Mouse (Mus musculus): ENCODE results near the gene Hunk. TPM values are rescaled to one million over a fixed set of nuclear protein-coding genes. Genes with fewer than 3 reads are reported as not detected.

Gene Hunk
- polyA plus RNA-seq, 1 experiment = 2.9 TPM

DNA sequence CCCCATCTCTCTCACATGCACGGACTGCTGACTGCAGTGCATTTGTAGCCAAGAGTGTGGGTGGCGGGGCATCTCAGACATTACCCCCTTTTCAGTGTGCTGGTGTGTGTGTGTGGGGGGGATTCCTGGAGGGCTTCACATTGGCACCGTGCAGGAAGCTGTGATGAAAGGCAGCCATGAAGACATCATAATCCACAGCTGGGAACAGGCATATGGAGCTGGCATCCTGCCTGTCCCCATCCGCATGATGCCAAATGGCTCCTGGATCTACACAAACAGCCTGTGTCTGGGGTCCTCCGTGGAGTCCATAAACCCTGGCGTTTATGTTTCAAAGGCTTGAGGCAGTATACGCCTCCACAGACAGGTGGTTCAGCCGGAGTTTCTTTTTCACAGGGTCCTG, 132.4 kb downstream of the Hunk start:
- TF ChIP-seq CTCF (IDR thresholded peaks at IDR 0.05; ENCODE audit: borderline replicate concordance, control insufficient read depth, extremely low read depth, insufficient read depth, low read length, poor library complexity) (no peak), POLR2A (IDR thresholded peaks at IDR 0.05; ENCODE audit: control insufficient read depth, extremely low read depth, insufficient read depth, low read length, poor library complexity) (no peak)
- WGBS = 91% methylated on average over 8 of the region's 8 CpGs
- no peaks in the 10 kb centered on the region for H3K4me1 ChIP-seq (replicated peaks; ENCODE audit: control insufficient read depth, insufficient read depth, low read length)
- no peak for DNase-seq
- H3K27me3 ChIP-seq (ENCODE audit: control insufficient read depth, insufficient read depth, low read length) = no peaks in the 10 kb centered on the region
- H3K27ac ChIP-seq (ENCODE audit: control insufficient read depth, insufficient read depth, low read length) = no peak overlapping the region
- no peak overlapping the region for H3K4me3 ChIP-seq (ENCODE audit: control insufficient read depth, insufficient read depth, low read length)
- H3K36me3 ChIP-seq (ENCODE audit: control insufficient read depth, insufficient read depth, low read length) = no peaks in the 10 kb centered on the region

DNA sequence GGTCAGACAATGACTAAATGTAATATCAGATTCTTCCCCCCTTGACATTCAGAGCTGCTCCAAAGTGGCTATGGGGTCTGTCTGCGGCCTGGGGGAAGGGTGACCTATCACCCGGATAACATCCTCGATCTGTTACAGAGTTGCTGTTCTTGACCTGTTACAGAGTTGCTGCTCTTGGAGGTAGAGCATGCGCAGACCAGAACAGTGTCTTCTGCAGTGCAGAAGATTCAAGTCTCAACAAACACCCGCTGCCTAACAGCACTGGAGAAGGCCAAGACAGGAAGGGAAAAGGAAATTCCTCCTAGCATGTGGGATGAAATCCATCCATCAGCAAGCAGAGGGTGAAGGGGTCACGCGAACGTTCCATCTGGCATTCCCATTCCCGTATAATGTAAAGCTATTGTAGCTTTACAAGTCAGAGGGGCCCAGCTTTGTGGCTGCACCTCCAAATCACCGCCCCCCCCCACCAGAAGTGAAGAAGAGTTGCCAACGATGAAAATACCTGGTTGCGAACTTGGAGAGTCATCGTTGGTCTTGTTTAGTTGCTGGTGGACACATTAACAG, 133.0 kb downstream of the Hunk start:
- Histone ChIP-seq H3K27ac (ENCODE audit: control insufficient read depth, insufficient read depth, low read length) (no peak overlapping the region), H3K27me3 (ENCODE audit: control insufficient read depth, insufficient read depth, low read length) (no peaks in the 10 kb centered on the region), H3K4me3 (ENCODE audit: control insufficient read depth, insufficient read depth, low read length) (no peak overlapping the region), H3K36me3 (ENCODE audit: control insufficient read depth, insufficient read depth, low read length) (no peaks in the 10 kb centered on the region), H3K4me1 (replicated peaks; ENCODE audit: control insufficient read depth, insufficient read depth, low read length) (no peaks in the 10 kb centered on the region)
- no peak for DNase-seq
- 94% methylated on average over 13 of the region's 13 CpGs for WGBS
- no peak for TF ChIP-seq CTCF (IDR thresholded peaks at IDR 0.05; ENCODE audit: borderline replicate concordance, control insufficient read depth, extremely low read depth, insufficient read depth, low read length, poor library complexity)
- TF ChIP-seq POLR2A (IDR thresholded peaks at IDR 0.05; ENCODE audit: control insufficient read depth, extremely low read depth, insufficient read depth, low read length, poor library complexity) = no peak

DNA sequence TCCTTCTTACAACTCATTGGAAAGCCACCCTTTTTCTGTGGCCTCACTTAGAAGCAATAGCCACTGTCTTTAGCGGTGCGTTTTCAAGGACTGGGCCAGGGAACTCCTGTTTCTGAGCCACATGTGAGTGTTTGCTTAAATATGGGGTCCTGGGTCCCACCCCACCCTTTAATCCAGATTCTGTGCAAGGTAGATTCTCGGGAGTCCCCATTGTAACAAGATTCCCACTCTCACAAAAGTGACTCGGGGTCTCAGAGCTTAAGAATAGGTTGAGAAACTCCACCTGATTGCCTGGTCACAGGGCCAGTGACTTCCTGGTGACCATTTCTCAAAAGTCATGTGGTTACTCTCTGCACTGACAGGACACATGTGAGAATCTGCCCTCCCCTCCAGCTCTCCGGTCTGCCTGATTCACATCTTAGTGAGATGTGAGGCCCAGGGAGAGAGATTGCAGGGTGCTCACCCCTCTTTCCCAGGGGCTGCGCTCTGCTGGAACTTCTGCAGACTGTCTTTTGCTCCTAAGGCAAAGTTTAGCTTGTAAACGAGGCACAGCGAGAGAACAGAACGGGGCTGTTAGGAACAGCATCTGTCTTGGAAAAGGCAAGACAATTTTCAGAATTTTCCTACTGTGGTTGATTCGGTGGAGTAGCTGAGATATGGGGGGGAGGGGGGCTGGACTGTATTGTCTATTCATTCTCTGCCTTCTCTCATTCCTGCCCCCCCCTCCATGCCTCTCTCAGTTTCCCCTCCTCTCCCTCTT, 135.6 kb downstream of the Hunk start:
- no peak overlapping the region for H3K4me3 ChIP-seq (ENCODE audit: control insufficient read depth, insufficient read depth, low read length)
- DNase-seq = no peak
- 48% methylated on average over 10 of the region's 10 CpGs for WGBS
- no peaks in the 10 kb centered on the region for H3K27me3 ChIP-seq (ENCODE audit: control insufficient read depth, insufficient read depth, low read length)
- no peak overlapping the region for H3K27ac ChIP-seq (ENCODE audit: control insufficient read depth, insufficient read depth, low read length)
- no peaks in the 10 kb centered on the region for H3K36me3 ChIP-seq (ENCODE audit: control insufficient read depth, insufficient read depth, low read length)
- no peaks in the 10 kb centered on the region for H3K4me1 ChIP-seq (replicated peaks; ENCODE audit: control insufficient read depth, insufficient read depth, low read length)
- no peak for TF ChIP-seq POLR2A (IDR thresholded peaks at IDR 0.05; ENCODE audit: control insufficient read depth, extremely low read depth, insufficient read depth, low read length, poor library complexity)
- no peak for TF ChIP-seq CTCF (IDR thresholded peaks at IDR 0.05; ENCODE audit: borderline replicate concordance, control insufficient read depth, extremely low read depth, insufficient read depth, low read length, poor library complexity)

DNA sequence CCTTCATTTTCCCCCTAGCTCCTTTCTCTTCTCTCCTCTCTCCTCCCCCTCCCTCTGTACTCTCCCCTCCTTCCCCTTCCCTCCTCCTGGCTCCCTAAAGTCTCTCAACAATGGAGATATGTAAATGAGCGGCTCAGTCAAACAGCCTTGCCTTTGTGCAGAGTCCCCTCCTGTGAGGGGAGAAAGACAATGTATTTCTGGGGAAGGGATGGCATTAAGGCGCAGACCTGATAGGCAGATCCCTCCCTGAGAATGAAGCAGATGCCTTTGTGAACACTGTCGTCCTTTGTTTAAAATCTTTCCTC, 136.1 kb downstream of the Hunk start:
- Histone ChIP-seq H3K4me1 (replicated peaks; ENCODE audit: control insufficient read depth, insufficient read depth, low read length) (no peaks in the 10 kb centered on the region), H3K4me3 (ENCODE audit: control insufficient read depth, insufficient read depth, low read length) (no peak overlapping the region), H3K36me3 (ENCODE audit: control insufficient read depth, insufficient read depth, low read length) (no peaks in the 10 kb centered on the region), H3K27ac (ENCODE audit: control insufficient read depth, insufficient read depth, low read length) (no peak overlapping the region), H3K27me3 (ENCODE audit: control insufficient read depth, insufficient read depth, low read length) (no peaks in the 10 kb centered on the region)
- DNase-seq = no peak
- TF ChIP-seq CTCF (IDR thresholded peaks at IDR 0.05; ENCODE audit: borderline replicate concordance, control insufficient read depth, extremely low read depth, insufficient read depth, low read length, poor library complexity) = no peak
- no peak for TF ChIP-seq POLR2A (IDR thresholded peaks at IDR 0.05; ENCODE audit: control insufficient read depth, extremely low read depth, insufficient read depth, low read length, poor library complexity)
- WGBS = 59% methylated on average over 3 of the region's 3 CpGs

DNA sequence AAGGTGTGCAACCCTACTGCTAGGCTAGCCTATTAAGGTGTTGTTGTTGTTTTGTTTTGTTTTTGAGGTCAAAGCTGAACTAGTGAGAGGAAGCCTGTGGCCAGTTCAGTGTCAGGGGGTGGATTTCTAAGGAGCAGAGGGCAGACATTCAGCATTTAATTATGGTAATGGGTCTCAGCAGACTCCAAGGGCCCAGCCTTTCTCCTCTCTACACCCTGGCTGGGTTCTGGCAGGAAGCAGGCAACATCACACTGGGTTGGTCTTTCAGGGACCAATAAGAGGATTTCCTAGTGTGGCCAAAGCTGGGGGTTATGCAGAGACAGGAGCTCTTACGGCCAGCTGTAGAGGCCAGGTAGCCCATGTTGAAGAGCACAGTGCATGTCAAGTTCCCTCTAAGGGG, 136.8 kb downstream of the Hunk start:
- Histone ChIP-seq H3K4me1 (replicated peaks; ENCODE audit: control insufficient read depth, insufficient read depth, low read length) (no peaks in the 10 kb centered on the region), H3K27ac (ENCODE audit: control insufficient read depth, insufficient read depth, low read length) (no peak overlapping the region), H3K27me3 (ENCODE audit: control insufficient read depth, insufficient read depth, low read length) (no peaks in the 10 kb centered on the region), H3K36me3 (ENCODE audit: control insufficient read depth, insufficient read depth, low read length) (no peaks in the 10 kb centered on the region), H3K4me3 (ENCODE audit: control insufficient read depth, insufficient read depth, low read length) (no peak overlapping the region)
- 54% methylated on average over 1 of the region's 1 CpGs for WGBS
- no peak for DNase-seq
- TF ChIP-seq POLR2A (IDR thresholded peaks at IDR 0.05; ENCODE audit: control insufficient read depth, extremely low read depth, insufficient read depth, low read length, poor library complexity) (no peak), CTCF (IDR thresholded peaks at IDR 0.05; ENCODE audit: borderline replicate concordance, control insufficient read depth, extremely low read depth, insufficient read depth, low read length, poor library complexity) (no peak)

DNA sequence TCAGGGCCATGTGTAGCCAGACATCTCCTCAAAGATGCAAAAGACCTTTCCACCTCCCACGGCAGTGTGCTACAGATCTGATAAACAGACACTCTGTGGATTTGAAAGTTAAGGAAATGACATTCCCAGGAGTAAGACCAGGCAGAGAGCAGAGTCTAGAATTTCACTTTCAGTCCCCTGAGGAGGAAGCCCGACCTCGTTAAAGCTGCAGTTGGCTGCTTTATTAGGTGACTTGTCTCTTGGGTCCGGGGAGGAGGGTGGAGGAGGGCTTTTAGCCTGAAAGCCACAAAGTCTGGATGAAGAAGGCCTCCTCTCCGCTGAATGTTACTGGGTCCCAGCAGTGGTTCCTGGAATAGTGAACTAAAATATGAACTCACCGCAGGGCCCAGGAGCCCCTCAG, 137.6 kb downstream of the Hunk start:
- DNase-seq = no peak
- Histone ChIP-seq H3K4me1 (replicated peaks; ENCODE audit: control insufficient read depth, insufficient read depth, low read length) (no peaks in the 10 kb centered on the region), H3K27ac (ENCODE audit: control insufficient read depth, insufficient read depth, low read length) (no peak overlapping the region), H3K4me3 (ENCODE audit: control insufficient read depth, insufficient read depth, low read length) (no peak overlapping the region), H3K27me3 (ENCODE audit: control insufficient read depth, insufficient read depth, low read length) (no peaks in the 10 kb centered on the region), H3K36me3 (ENCODE audit: control insufficient read depth, insufficient read depth, low read length) (no peaks in the 10 kb centered on the region)
- 35% methylated on average over 6 of the region's 6 CpGs for WGBS
- TF ChIP-seq CTCF (IDR thresholded peaks at IDR 0.05; ENCODE audit: borderline replicate concordance, control insufficient read depth, extremely low read depth, insufficient read depth, low read length, poor library complexity) (no peak), POLR2A (IDR thresholded peaks at IDR 0.05; ENCODE audit: control insufficient read depth, extremely low read depth, insufficient read depth, low read length, poor library complexity) (no peak)

All from thymus, adult 2 months (tissue).